Mouse (Mus musculus) neural tube, embryonic 13.5 days (tissue): ENCODE results near the gene Dnase1l1. TPM values are rescaled to one million over a fixed set of nuclear protein-coding genes. Genes with fewer than 3 reads are reported as not detected.
A peak's percentile ranks its signal among the peaks of the same experiment; 100 is the strongest.

Experiments used
- ATAC-seq: fragments of 200-750 bp; cut with Nextera tagmentation; 2 replicates; pipeline ENCODE4 v1.8.0; 2017; ENCODE audit warnings: low read depth, mild to moderate bottlenecking, moderate TSS enrichment, moderate library complexity
- H3K27ac ChIP-seq: fragments of 300-500 bp; sonication (generic); replicated peaks from 2 replicates; pipeline ENCODE4 v1.5.1; 2015; ENCODE audit warnings: moderate library complexity, mild to moderate bottlenecking, inconsistent platforms
- H3K27me3 ChIP-seq: fragments of 300-500 bp; sonication (generic); 2 replicates; pipeline ENCODE4 v1.6.1; 2015; ENCODE audit warnings: mild to moderate bottlenecking, inconsistent platforms
- H3K36me3 ChIP-seq: fragments of 300-500 bp; sonication (generic); 2 replicates; pipeline ENCODE4 v1.6.1; 2015; ENCODE audit warnings: mild to moderate bottlenecking, inconsistent platforms
- H3K4me1 ChIP-seq: fragments of 300-500 bp; sonication (generic); replicated peaks from 2 replicates; pipeline ENCODE4 v1.6.1; 2015; ENCODE audit warnings: inconsistent platforms
- H3K4me2 ChIP-seq: fragments of 300-500 bp; sonication (generic); 2 replicates; pipeline ENCODE4 v1.6.1; 2015; ENCODE audit warnings: inconsistent platforms, mild to moderate bottlenecking, moderate library complexity
- H3K4me3 ChIP-seq: fragments of 300-500 bp; sonication (generic); 2 replicates; pipeline ENCODE4 v1.5.1; 2015; ENCODE audit warnings: mild to moderate bottlenecking, inconsistent platforms
- H3K9ac ChIP-seq: fragments of 300-500 bp; sonication (generic); 2 replicates; pipeline ENCODE4 v1.6.1; 2015; ENCODE audit warnings: moderate library complexity, mild to moderate bottlenecking, inconsistent platforms
- H3K9me3 ChIP-seq: fragments of 300-500 bp; sonication (generic); 2 replicates; pipeline ENCODE4 v1.6.1; 2016; ENCODE audit warnings: inconsistent platforms
- WGBS: fragments of 180-500 bp; shearing (Covaris S2); methylation state at CpG from one replicate; pipeline ENCODE4 v1.1.7; 2015; 5-methylcytosine and 5-hydroxymethylcytosine counted together
- polyA plus RNA-seq: library from polyadenylated mRNA; unstranded; fragments of >200 nt; fragmentation: Nextera tagmentation; extraction: Ambion mirVana; gene quantifications from 2 replicates; pipeline ENCODE4 v1.2.1, GENCODE M21; 2015

The Dnase1l1 gene
- polyA plus RNA-seq, 1 experiment from 2014 or later, result 3.4 TPM

- peak overlapping the region; percentile 89 for H3K27ac ChIP-seq
Measured at GRCm38 (mm10) chrX:74283092-74283437, 928 bp upstream of the Dnase1l1 start.

GRCm38 (mm10) chrX:74282395-74283091 lies 406 bp upstream of the Dnase1l1 start:
- peak overlapping the region; percentile 74 for H3K4me2 ChIP-seq
- H3K4me1 ChIP-seq, result peaks cover 21% of the 10 kb centered on the region
- no peaks in the 10 kb centered on the region for H3K36me3 ChIP-seq
- WGBS, result 20% methylated on average over 39 of the region's 39 CpGs
- H3K4me3 ChIP-seq, result peak overlapping the region; percentile 58
- peak; percentile 89 for ATAC-seq
- peak overlapping the region; percentile 89 for H3K27ac ChIP-seq
- no peaks in the 10 kb centered on the region for H3K9me3 ChIP-seq
- peak overlapping the region; percentile 83 for H3K9ac ChIP-seq
- H3K27me3 ChIP-seq, result no peaks in the 10 kb centered on the region

More at GRCm38 (mm10) chrX:74283092-74283437, 928 bp upstream of the Dnase1l1 start:
- 0 out of 2 replicates have a peak, but pooled peaks cover 2% of the 10 kb centered on the region for H3K36me3 ChIP-seq
- H3K4me2 ChIP-seq, result peak overlapping the region; percentile 74
- ATAC-seq, result no peak; the same call in none of the 2 replicates
- H3K27me3 ChIP-seq, result no peaks in the 10 kb centered on the region
- H3K4me1 ChIP-seq, result peaks cover 21% of the 10 kb centered on the region
- H3K9ac ChIP-seq, result peak overlapping the region; percentile 83
- peak overlapping the region; percentile 58 for H3K4me3 ChIP-seq
- H3K9me3 ChIP-seq, result no peaks in the 10 kb centered on the region
- 55% methylated on average over 5 of the region's 5 CpGs for WGBS

DNA sequence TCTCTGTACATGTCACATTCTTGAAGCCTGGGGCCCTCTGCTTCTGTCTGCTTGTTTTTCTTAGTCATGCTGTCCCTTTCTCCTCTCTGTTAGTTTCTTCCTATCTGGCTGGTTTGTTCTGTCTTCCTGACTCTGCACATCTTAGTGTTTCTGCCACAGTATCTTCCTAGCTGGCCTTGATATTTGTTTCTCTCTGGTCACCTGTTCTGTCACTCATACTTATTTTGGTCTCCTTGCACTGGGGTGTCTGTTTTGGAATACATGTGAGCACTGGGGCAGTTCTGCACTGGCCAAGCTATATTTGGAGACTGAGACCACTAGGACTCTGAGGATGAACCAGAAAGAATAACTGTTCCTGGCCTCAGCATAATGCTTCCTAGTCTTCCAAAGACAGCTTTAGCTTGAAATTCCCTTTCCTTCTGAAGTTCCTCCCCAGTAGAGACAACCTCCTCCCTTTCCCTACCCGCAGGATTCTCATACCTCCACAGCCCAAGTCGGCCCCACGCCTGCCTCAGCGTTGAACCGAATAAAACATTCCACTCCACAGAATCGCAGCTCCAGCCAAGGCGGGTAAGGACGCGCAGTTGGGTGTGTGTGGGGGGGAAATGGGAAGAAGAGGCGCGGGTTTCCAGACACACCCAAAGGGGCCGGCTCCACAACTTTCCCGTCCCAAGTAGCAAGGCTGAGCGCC lies 951 bp downstream of the Dnase1l1 start:
- no peaks in the 10 kb centered on the region for H3K9me3 ChIP-seq
- no peak; the same call in 1 of the 2 replicates for ATAC-seq
- H3K27ac ChIP-seq, result peak overlapping the region; percentile 77; the same call in 1 of the 2 replicates

DNA sequence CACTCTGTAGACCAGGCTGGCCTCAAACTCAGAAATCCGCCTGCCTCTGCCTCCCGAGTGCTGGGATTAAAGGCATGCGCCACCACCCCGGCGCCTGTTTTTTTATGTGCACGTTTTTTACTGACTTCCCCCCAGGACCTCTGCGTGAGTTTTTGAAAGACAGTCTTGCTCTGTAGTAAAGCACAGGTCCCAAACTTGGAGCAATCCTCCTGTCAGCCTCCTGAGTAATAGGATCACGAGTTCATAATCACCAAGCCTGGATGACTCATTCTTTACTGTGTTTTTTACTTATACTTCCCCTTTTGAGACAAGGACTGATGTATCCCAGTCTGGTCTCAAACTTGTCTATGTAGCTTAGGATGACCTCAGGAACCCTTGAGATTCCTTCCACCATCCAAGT lies 4.2 kb downstream of the Dnase1l1 start:
- ATAC-seq, result no peak
- Histone ChIP-seq H3K9ac (no peak overlapping the region), H3K4me2 (no peak overlapping the region), H3K4me1 (0 out of 2 replicates have a peak, but pooled peaks cover 10% of the 10 kb centered on the region), H3K27ac (no peak overlapping the region), H3K27me3 (no peaks in the 10 kb centered on the region), H3K9me3 (no peaks in the 10 kb centered on the region), H3K36me3 (0 out of 2 replicates have a peak, but pooled peaks cover 3% of the 10 kb centered on the region), H3K4me3 (no peak overlapping the region)
- 73% methylated on average over 8 of the region's 8 CpGs for WGBS

More for the DNA sequence above, 951 bp downstream of the Dnase1l1 start:
- no peaks in the 10 kb centered on the region for H3K27me3 ChIP-seq
- peak overlapping the region; percentile 74 for H3K4me2 ChIP-seq
- H3K36me3 ChIP-seq, result no peaks in the 10 kb centered on the region
- 14% methylated on average over 14 of the region's 14 CpGs for WGBS
- H3K9ac ChIP-seq, result peak overlapping the region; percentile 83
- peaks cover 21% of the 10 kb centered on the region for H3K4me1 ChIP-seq
- H3K4me3 ChIP-seq, result peak overlapping the region; percentile 58

- Histone ChIP-seq H3K4me1 (peaks cover 16% of the 10 kb centered on the region), H3K4me3 (no peak overlapping the region), H3K27me3 (no peaks in the 10 kb centered on the region), H3K9ac (no peak overlapping the region), H3K36me3 (peaks cover 12% of the 10 kb centered on the region), H3K9me3 (no peaks in the 10 kb centered on the region), H3K4me2 (no peak overlapping the region), H3K27ac (no peak overlapping the region)
- no peak for ATAC-seq
- WGBS, result 29% methylated on average over 10 of the region's 10 CpGs
Measured at GRCm38 (mm10) chrX:74273422-74274322, 8.5 kb downstream of the Dnase1l1 start.

DNA sequence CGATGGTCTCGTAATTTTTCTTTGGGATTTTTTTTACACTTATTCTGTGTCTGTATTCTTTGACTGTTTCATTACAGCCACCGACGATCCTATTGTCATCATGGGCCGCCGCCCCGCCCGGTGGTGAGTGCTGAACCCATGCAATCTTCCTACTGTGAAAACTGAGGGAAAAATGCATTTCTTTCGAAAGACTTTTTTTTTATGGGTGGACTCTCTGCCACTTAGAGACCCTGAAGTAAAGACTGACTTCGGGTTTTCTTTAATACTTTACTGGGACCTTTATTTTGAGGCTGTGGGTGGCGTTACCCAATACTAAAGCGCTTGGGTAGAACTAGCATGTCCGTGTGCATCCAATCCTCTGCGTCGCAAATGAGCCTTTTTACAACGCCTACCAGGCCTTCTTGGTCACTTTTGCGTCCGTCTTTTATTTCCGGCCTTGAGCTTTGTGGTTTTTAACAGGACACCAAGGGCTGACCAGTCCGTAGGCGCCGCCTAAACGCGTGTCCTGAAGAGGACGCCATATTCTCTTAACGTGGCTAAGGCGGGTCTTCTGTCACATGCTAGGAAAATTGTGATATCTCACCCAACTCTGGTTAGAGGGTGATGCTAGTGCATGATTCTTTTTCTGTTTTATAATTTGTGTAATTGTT lies 11.1 kb downstream of the Dnase1l1 start:
- Histone ChIP-seq H3K4me1 (peaks cover 16% of the 10 kb centered on the region), H3K9ac (peak overlapping the region; percentile 82), H3K4me2 (peak overlapping the region; percentile 68), H3K4me3 (peak overlapping the region; percentile 62), H3K9me3 (no peaks in the 10 kb centered on the region), H3K27ac (peak overlapping the region; percentile 56), H3K27me3 (no peaks in the 10 kb centered on the region), H3K36me3 (peaks cover 12% of the 10 kb centered on the region)
- 0 out of 2 replicates have a peak, but pooled peaks have one; percentile 0 for ATAC-seq
- 22% methylated on average over 27 of the region's 27 CpGs for WGBS

- Histone ChIP-seq H3K4me3 (peak within 1 kb of the TSS; percentile 62), H3K4me2 (peak within 1 kb of the TSS; percentile 68), H3K4me1 (peaks cover 16% of the 10 kb centered on the region), H3K27me3 (no peaks in the 10 kb centered on the region), H3K9ac (peak within 1 kb of the TSS; percentile 82), H3K36me3 (peaks cover 12% of the 10 kb centered on the region), H3K9me3 (no peaks in the 10 kb centered on the region), H3K27ac (peak within 1 kb of the TSS; percentile 96)
- peak; percentile 96 for ATAC-seq
- 22% methylated on average over 42 of the region's 42 CpGs for WGBS
Measured at GRCm38 (mm10) chrX:74270062-74270901, 11.9 kb downstream of the Dnase1l1 start, which contains the start of gene Rpl10. Rpl10 (plus strand) TSS chrX:74270812.

DNA sequence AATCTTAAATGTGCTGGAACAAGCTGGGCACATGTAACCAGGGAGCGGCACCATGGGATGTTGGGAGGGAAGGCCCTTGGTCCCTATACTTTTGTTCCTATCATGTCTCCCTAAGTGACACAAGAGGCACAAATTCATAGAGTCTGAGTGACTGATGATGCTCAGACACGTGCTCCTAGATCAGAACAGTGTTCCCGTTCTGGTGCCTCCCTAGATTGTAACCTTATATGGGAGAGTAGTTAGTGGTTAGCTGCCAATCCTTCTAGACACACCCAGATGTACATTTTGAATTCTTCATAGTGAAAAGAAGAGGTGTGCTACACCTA lies 12.4 kb downstream of the Dnase1l1 start:
- Histone ChIP-seq H3K4me2 (peak overlapping the region; percentile 56), H3K27me3 (no peaks in the 10 kb centered on the region), H3K9ac (peak overlapping the region; percentile 68), H3K4me3 (peak overlapping the region; percentile 62), H3K9me3 (no peaks in the 10 kb centered on the region), H3K4me1 (peaks cover 16% of the 10 kb centered on the region), H3K36me3 (peaks cover 12% of the 10 kb centered on the region), H3K27ac (peak overlapping the region; percentile 96)
- WGBS, result 19% methylated on average over 3 of the region's 3 CpGs
- ATAC-seq, result peak; percentile 21

DNA sequence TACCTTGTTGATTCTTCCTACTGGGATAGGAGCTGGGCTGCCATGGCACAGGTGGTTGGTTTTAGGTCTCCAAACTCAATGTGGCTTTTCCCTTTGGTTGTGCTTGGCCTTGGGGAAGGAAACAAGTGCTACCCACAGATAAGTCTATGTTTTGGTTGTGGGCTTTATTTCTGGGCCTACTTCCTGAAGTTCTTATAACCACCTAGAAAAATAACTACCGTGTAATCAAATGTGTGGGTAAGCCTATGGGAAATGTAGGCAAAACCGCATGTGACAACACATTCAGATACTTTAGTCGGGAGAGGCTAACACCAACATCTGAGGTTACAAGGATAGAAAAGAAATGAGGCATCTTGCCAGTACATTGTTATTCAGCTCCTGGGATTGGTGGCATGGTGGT lies 24.4 kb downstream of the Dnase1l1 start:
- H3K9me3 ChIP-seq, result no peaks in the 10 kb centered on the region
- H3K4me2 ChIP-seq, result no peak overlapping the region
- no peak overlapping the region for H3K9ac ChIP-seq
- H3K4me3 ChIP-seq, result no peak overlapping the region
- no peak overlapping the region for H3K27ac ChIP-seq
- H3K4me1 ChIP-seq, result peaks cover 6% of the 10 kb centered on the region
- H3K27me3 ChIP-seq, result no peaks in the 10 kb centered on the region
- WGBS, result 91% methylated on average over 3 of the region's 3 CpGs
- no peak for ATAC-seq
- 0 out of 2 replicates have a peak, but pooled peaks cover 25% of the 10 kb centered on the region for H3K36me3 ChIP-seq

GRCm38 (mm10) chrX:74254888-74255565 lies 27.1 kb downstream of the Dnase1l1 start:
- 30% methylated on average over 31 of the region's 31 CpGs for WGBS
- Histone ChIP-seq H3K27me3 (no peaks in the 10 kb centered on the region), H3K4me1 (peaks cover 6% of the 10 kb centered on the region), H3K9ac (peak overlapping the region; percentile 81), H3K4me2 (peak overlapping the region; percentile 70), H3K36me3 (0 out of 2 replicates have a peak, but pooled peaks cover 25% of the 10 kb centered on the region), H3K4me3 (peak overlapping the region; percentile 56), H3K27ac (peak overlapping the region; percentile 93), H3K9me3 (no peaks in the 10 kb centered on the region)
- peak; percentile 75 for ATAC-seq
